Mouse (Mus musculus): ENCODE results near the gene Dusp18. TPM values are rescaled to one million over a fixed set of nuclear protein-coding genes. Genes with fewer than 3 reads are reported as not detected.
A peak's percentile ranks its signal among the peaks of the same experiment; 100 is the strongest.

The Dusp18 gene
- polyA plus RNA-seq, 1 experiment from 2014 or later = 0.38 TPM

GRCm38 (mm10) chr11:3912875-3913271 is 17.8 kb downstream of the Dusp18 start:
- Histone ChIP-seq H3K27me3 (peaks cover 61% of the 10 kb centered on the region), H3K4me3 (replicated peaks) (peak overlapping the region; percentile 55), H3K4me1 (replicated peaks) (peaks cover 19% of the 10 kb centered on the region), H3K27ac (replicated peaks) (no peak overlapping the region), H3K9ac (no peak overlapping the region), H3K4me2 (peak overlapping the region; percentile 77), H3K9me3 (replicated peaks) (no peaks in the 10 kb centered on the region), H3K36me3 (replicated peaks) (no peaks in the 10 kb centered on the region)
- no peak for ATAC-seq (ENCODE audit: insufficient read depth)
- 9% methylated on average over 16 of the region's 16 CpGs for WGBS (ENCODE audit: insufficient replicate concordance)

- peak overlapping the region; percentile 8; the same call in 1 of the 2 replicates for H3K9ac ChIP-seq
- H3K9me3 ChIP-seq (replicated peaks) = no peaks in the 10 kb centered on the region
- ATAC-seq (ENCODE audit: insufficient read depth) = peak; percentile 71
- peaks cover 61% of the 10 kb centered on the region for H3K27me3 ChIP-seq
- no peak overlapping the region; the same call in 1 of the 2 replicates for H3K27ac ChIP-seq (replicated peaks)
- peaks cover 19% of the 10 kb centered on the region for H3K4me1 ChIP-seq (replicated peaks)
- peak overlapping the region; percentile 55 for H3K4me3 ChIP-seq (replicated peaks)
- H3K4me2 ChIP-seq = peak overlapping the region; percentile 77
- no peaks in the 10 kb centered on the region for H3K36me3 ChIP-seq (replicated peaks)
- under 1% methylated on average over 65 of the region's 65 CpGs for WGBS (ENCODE audit: insufficient replicate concordance)
Observed at GRCm38 (mm10) chr11:3913316-3914108, 18.5 kb downstream of the Dusp18 start.

GRCm38 (mm10) chr11:3914109-3914840 is 19.2 kb downstream of the Dusp18 start, which contains the start of gene Slc35e4:
TSS of gene Slc35e4 (minus strand) at chr11:3914664.
- peak; percentile 41 for ATAC-seq (ENCODE audit: insufficient read depth)
- Histone ChIP-seq H3K27ac (replicated peaks) (no peak within 1 kb of the TSS; the same call in 1 of the 2 replicates), H3K4me1 (replicated peaks) (peaks cover 19% of the 10 kb centered on the region), H3K27me3 (peaks cover 61% of the 10 kb centered on the region), H3K4me2 (peak within 1 kb of the TSS; percentile 77), H3K9me3 (replicated peaks) (no peaks in the 10 kb centered on the region), H3K9ac (peak within 1 kb of the TSS; percentile 8; the same call in 1 of the 2 replicates), H3K36me3 (replicated peaks) (no peaks in the 10 kb centered on the region), H3K4me3 (replicated peaks) (peak within 1 kb of the TSS; percentile 55)
- under 1% methylated on average over 28 of the region's 28 CpGs for WGBS (ENCODE audit: insufficient replicate concordance)

GRCm38 (mm10) chr11:3918738-3919137 is 23.7 kb downstream of the Dusp18 start:
- H3K4me3 ChIP-seq (replicated peaks) = no peak overlapping the region
- peaks cover 25% of the 10 kb centered on the region for H3K27me3 ChIP-seq
- no peak overlapping the region for H3K27ac ChIP-seq (replicated peaks)
- H3K36me3 ChIP-seq (replicated peaks) = peaks cover 4% of the 10 kb centered on the region; the same call in 1 of the 2 replicates
- WGBS (ENCODE audit: insufficient replicate concordance) = 26% methylated on average over 1 of the region's 1 CpGs
- H3K4me1 ChIP-seq (replicated peaks) = peaks cover 7% of the 10 kb centered on the region
- H3K9ac ChIP-seq = no peak overlapping the region
- H3K9me3 ChIP-seq (replicated peaks) = no peaks in the 10 kb centered on the region
- ATAC-seq (ENCODE audit: insufficient read depth) = no peak
- no peak overlapping the region for H3K4me2 ChIP-seq

- Histone ChIP-seq H3K9me3 (replicated peaks) (no peaks in the 10 kb centered on the region), H3K9ac (no peak overlapping the region), H3K27me3 (peaks cover 8% of the 10 kb centered on the region; the same call in 1 of the 2 replicates), H3K27ac (replicated peaks) (no peak overlapping the region), H3K4me3 (replicated peaks) (no peak overlapping the region), H3K36me3 (replicated peaks) (peaks cover 4% of the 10 kb centered on the region; the same call in 1 of the 2 replicates), H3K4me2 (no peak overlapping the region), H3K4me1 (replicated peaks) (no peaks in the 10 kb centered on the region)
- ATAC-seq (ENCODE audit: insufficient read depth) = no peak
- WGBS (ENCODE audit: insufficient replicate concordance) = 76% methylated on average over 7 of the region's 7 CpGs
Observed at GRCm38 (mm10) chr11:3920476-3920875, 25.4 kb downstream of the Dusp18 start.

GRCm38 (mm10) chr11:3921281-3921850 is 26.3 kb downstream of the Dusp18 start:
- Histone ChIP-seq H3K9ac (no peak overlapping the region), H3K4me1 (replicated peaks) (no peaks in the 10 kb centered on the region), H3K27ac (replicated peaks) (no peak overlapping the region), H3K4me3 (replicated peaks) (no peak overlapping the region), H3K9me3 (replicated peaks) (no peaks in the 10 kb centered on the region), H3K4me2 (no peak overlapping the region), H3K36me3 (replicated peaks) (peaks cover 4% of the 10 kb centered on the region; the same call in 1 of the 2 replicates), H3K27me3 (no peaks in the 10 kb centered on the region)
- 38% methylated on average over 8 of the region's 8 CpGs for WGBS (ENCODE audit: insufficient replicate concordance)
- no peak for ATAC-seq (ENCODE audit: insufficient read depth)

GRCm38 (mm10) chr11:3922115-3922514 is 27.1 kb downstream of the Dusp18 start:
- Histone ChIP-seq H3K9me3 (replicated peaks) (no peaks in the 10 kb centered on the region), H3K4me1 (replicated peaks) (no peaks in the 10 kb centered on the region), H3K9ac (no peak overlapping the region), H3K27me3 (no peaks in the 10 kb centered on the region), H3K36me3 (replicated peaks) (peaks cover 4% of the 10 kb centered on the region; the same call in 1 of the 2 replicates), H3K4me3 (replicated peaks) (no peak overlapping the region), H3K27ac (replicated peaks) (no peak overlapping the region), H3K4me2 (no peak overlapping the region)
- WGBS (ENCODE audit: insufficient replicate concordance) = 76% methylated on average over 9 of the region's 9 CpGs
- ATAC-seq (ENCODE audit: insufficient read depth) = no peak

GRCm38 (mm10) chr11:3922731-3923130 is 27.7 kb downstream of the Dusp18 start:
- no peaks in the 10 kb centered on the region for H3K27me3 ChIP-seq
- H3K4me3 ChIP-seq (replicated peaks) = no peak overlapping the region
- no peak overlapping the region for H3K9ac ChIP-seq
- H3K9me3 ChIP-seq (replicated peaks) = no peaks in the 10 kb centered on the region
- no peak overlapping the region for H3K27ac ChIP-seq (replicated peaks)
- ATAC-seq (ENCODE audit: insufficient read depth) = no peak
- H3K36me3 ChIP-seq (replicated peaks) = peaks cover 4% of the 10 kb centered on the region; the same call in 1 of the 2 replicates
- no peaks in the 10 kb centered on the region for H3K4me1 ChIP-seq (replicated peaks)
- no peak overlapping the region for H3K4me2 ChIP-seq
- WGBS (ENCODE audit: insufficient replicate concordance) = 73% methylated on average over 6 of the region's 6 CpGs

- H3K4me2 ChIP-seq = no peak overlapping the region
Observed at GRCm38 (mm10) chr11:3925916-3926315, 30.9 kb downstream of the Dusp18 start.

GRCm38 (mm10) chr11:3930019-3930418 is 35.0 kb downstream of the Dusp18 start:
- WGBS (ENCODE audit: insufficient replicate concordance) = 23% methylated on average over 4 of the region's 4 CpGs
- 0 out of 2 replicates have a peak overlapping the region, but pooled peaks have one; percentile 69 for H3K4me2 ChIP-seq
- no peak for ATAC-seq (ENCODE audit: insufficient read depth)

More at GRCm38 (mm10) chr11:3925916-3926315, 30.9 kb downstream of the Dusp18 start:
- Histone ChIP-seq H3K9me3 (replicated peaks) (no peaks in the 10 kb centered on the region), H3K9ac (no peak overlapping the region), H3K27me3 (no peaks in the 10 kb centered on the region), H3K27ac (replicated peaks) (no peak overlapping the region), H3K4me3 (replicated peaks) (no peak overlapping the region), H3K4me1 (replicated peaks) (peaks cover 6% of the 10 kb centered on the region; the same call in 1 of the 2 replicates), H3K36me3 (replicated peaks) (peaks cover 4% of the 10 kb centered on the region; the same call in 1 of the 2 replicates)
- ATAC-seq (ENCODE audit: insufficient read depth) = no peak
- 71% methylated on average over 10 of the region's 10 CpGs for WGBS (ENCODE audit: insufficient replicate concordance)

More at GRCm38 (mm10) chr11:3930019-3930418, 35.0 kb downstream of the Dusp18 start:
- H3K9ac ChIP-seq = no peak overlapping the region
- H3K4me1 ChIP-seq (replicated peaks) = peaks cover 21% of the 10 kb centered on the region; the same call in 1 of the 2 replicates
- no peak overlapping the region for H3K4me3 ChIP-seq (replicated peaks)
- H3K27me3 ChIP-seq = no peaks in the 10 kb centered on the region
- H3K9me3 ChIP-seq (replicated peaks) = no peaks in the 10 kb centered on the region
- H3K27ac ChIP-seq (replicated peaks) = no peak overlapping the region; the same call in 1 of the 2 replicates
- no peaks in the 10 kb centered on the region for H3K36me3 ChIP-seq (replicated peaks)
